Mouse (Mus musculus) intestine, postnatal 0 days (tissue): Measurements from ENCODE around the gene Creb3l2. TPM values are rescaled to one million over a fixed set of nuclear protein-coding genes. Genes with fewer than 3 reads are reported as not detected.

ENCODE experiments used
- ATAC-seq: fragments of 200-750 bp; cut with Nextera tagmentation; 2 replicates; pipeline ENCODE4 v1.8.0; 2017; ENCODE audit warnings: mild to moderate bottlenecking, moderate TSS enrichment, moderate library complexity
- H3K27ac ChIP-seq: fragments of 300-500 bp; sonication (generic); 2 replicates; pipeline ENCODE4 v1.5.1; 2014; ENCODE audit warnings: mild to moderate bottlenecking, low read depth, low read length, moderate library complexity
- H3K27me3 ChIP-seq: fragments of 300-500 bp; sonication (generic); replicated peaks from 2 replicates; pipeline ENCODE4 v1.6.1; 2014; ENCODE audit warnings: low read length, mixed read lengths; ENCODE audit not compliant: control insufficient read depth, insufficient read depth
- H3K36me3 ChIP-seq: fragments of 300-500 bp; sonication (generic); 2 replicates; pipeline ENCODE4 v1.6.1; 2014; ENCODE audit warnings: mild to moderate bottlenecking, moderate library complexity; ENCODE audit not compliant: control insufficient read depth, insufficient read depth
- H3K4me1 ChIP-seq: fragments of 300-500 bp; sonication (generic); replicated peaks from 2 replicates; pipeline ENCODE4 v1.6.1; 2014; ENCODE audit warnings: antibody characterized with exemption, low read length, mixed read lengths; ENCODE audit not compliant: control insufficient read depth, insufficient read depth
- H3K4me2 ChIP-seq: fragments of 300-500 bp; sonication (generic); replicated peaks from 2 replicates; pipeline ENCODE4 v1.6.1; 2014; ENCODE audit warnings: low read depth, mild to moderate bottlenecking, moderate library complexity
- H3K4me3 ChIP-seq: fragments of 300-500 bp; sonication (generic); 2 replicates; pipeline ENCODE4 v1.5.1; 2014; ENCODE audit warnings: low read depth, low read length
- H3K9ac ChIP-seq: fragments of 300-500 bp; sonication (generic); 2 replicates; pipeline ENCODE4 v1.6.1; 2014; ENCODE audit warnings: mild to moderate bottlenecking, low read depth, low read length
- H3K9me3 ChIP-seq: fragments of 300-500 bp; sonication (generic); 2 replicates; pipeline ENCODE4 v1.6.1; 2016; ENCODE audit warnings: mixed run types; ENCODE audit not compliant: control insufficient read depth
- CTCF ChIP-seq: sonication (generic); IDR thresholded peaks from 2 replicates; pipeline ENCODE4 v1.5.1; 2016; ENCODE audit warnings: low read depth, mild to moderate bottlenecking, control low read depth, antibody characterized with exemption, moderate library complexity
- WGBS: fragments of 180-500 bp; shearing (Covaris S2); extraction: QIAGEN DNeasy Blood & Tissue Kit; methylation state at CpG from one replicate; pipeline ENCODE4 v1.1.7; 2014; 5-methylcytosine and 5-hydroxymethylcytosine counted together
- polyA plus RNA-seq: library from polyadenylated mRNA; unstranded; fragments of >200 nt; fragmentation: Nextera tagmentation; extraction: Ambion mirVana; gene quantifications from 2 replicates; pipeline ENCODE4 v1.2.1, GENCODE M21; 2015

Creb3l2 gene
- polyA plus RNA-seq, 1 experiment from 2014 or later = 10.0 TPM

DNA sequence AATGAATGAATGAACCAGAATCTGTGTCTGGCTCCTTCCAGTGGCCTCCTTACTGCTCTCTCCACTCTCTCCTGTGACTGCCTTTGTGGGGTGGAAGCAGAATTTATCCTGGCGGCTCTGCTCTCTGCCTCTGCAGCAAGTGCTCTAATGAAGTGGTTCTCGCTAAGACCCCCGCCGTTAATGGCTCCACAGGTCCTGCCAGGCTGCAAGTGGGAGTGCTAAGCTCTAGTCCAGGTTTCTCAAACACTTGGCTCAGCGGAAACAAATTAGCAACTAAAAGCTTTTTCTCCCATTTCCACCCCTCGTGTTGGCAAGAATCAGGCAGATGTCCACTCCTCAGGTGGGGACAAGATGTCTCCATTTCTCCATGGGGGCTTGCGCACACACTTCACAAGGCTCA, 113.3 kb downstream of the Creb3l2 start:
- Histone ChIP-seq H3K27me3 (no peaks in the 10 kb centered on the region), H3K4me3 (no peak overlapping the region), H3K36me3 (peaks cover 29% of the 10 kb centered on the region), H3K4me2 (no peak overlapping the region), H3K27ac (no peak overlapping the region), H3K4me1 (no peaks in the 10 kb centered on the region), H3K9me3 (no peaks in the 10 kb centered on the region), H3K9ac (no peak overlapping the region)
- WGBS = 72% methylated on average over 7 of the region's 7 CpGs
- no peak for TF ChIP-seq CTCF
- ATAC-seq = no peak

DNA sequence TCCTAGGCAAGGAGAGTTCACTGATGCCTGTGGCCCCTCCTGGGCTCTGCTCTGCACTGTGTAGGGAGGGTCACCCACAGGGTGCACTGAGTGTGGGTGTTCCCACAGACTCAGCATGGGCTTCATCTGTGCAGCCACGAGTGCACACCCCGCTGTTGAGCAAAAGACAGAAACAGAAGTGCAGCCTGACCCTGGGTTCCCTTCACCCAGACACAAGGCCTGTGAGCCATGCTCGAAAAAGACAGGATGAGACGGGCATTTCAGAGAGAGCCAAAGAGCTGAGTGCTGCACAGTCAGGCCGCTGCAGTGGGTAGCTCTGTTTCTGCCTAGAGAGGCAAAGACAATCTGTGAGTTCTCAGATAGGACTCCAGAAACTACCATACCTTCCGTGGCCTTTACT, 114.4 kb downstream of the Creb3l2 start:
- WGBS = 72% methylated on average over 6 of the region's 6 CpGs
- no peak overlapping the region for H3K9ac ChIP-seq

DNA sequence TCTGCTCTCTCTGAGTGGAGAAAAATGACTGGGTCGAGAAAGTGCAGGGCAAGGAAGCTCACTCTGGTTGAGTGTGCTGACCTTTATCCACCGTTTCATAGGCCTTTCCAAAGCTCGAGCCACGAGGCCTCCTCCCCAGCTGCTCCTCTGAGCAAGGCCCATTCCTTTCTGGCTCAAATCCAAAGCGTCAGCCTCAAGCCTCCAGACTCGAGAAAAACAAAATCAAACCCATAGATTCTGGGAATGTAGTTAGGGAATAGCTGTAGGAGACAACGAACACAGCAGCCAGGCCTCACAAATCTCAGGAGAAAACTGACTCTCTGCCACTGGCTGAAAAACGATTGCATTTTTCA, 115.4 kb downstream of the Creb3l2 start:
- no peak overlapping the region for H3K9ac ChIP-seq
- no peak for TF ChIP-seq CTCF
- WGBS = 31% methylated on average over 8 of the region's 8 CpGs

More for the DNA sequence above, 114.4 kb downstream of the Creb3l2 start:
- Histone ChIP-seq H3K4me1 (no peaks in the 10 kb centered on the region), H3K9me3 (no peaks in the 10 kb centered on the region), H3K27ac (no peak overlapping the region), H3K27me3 (no peaks in the 10 kb centered on the region), H3K4me3 (no peak overlapping the region), H3K4me2 (no peak overlapping the region), H3K36me3 (peaks cover 22% of the 10 kb centered on the region)
- ATAC-seq = no peak
- no peak for TF ChIP-seq CTCF

DNA sequence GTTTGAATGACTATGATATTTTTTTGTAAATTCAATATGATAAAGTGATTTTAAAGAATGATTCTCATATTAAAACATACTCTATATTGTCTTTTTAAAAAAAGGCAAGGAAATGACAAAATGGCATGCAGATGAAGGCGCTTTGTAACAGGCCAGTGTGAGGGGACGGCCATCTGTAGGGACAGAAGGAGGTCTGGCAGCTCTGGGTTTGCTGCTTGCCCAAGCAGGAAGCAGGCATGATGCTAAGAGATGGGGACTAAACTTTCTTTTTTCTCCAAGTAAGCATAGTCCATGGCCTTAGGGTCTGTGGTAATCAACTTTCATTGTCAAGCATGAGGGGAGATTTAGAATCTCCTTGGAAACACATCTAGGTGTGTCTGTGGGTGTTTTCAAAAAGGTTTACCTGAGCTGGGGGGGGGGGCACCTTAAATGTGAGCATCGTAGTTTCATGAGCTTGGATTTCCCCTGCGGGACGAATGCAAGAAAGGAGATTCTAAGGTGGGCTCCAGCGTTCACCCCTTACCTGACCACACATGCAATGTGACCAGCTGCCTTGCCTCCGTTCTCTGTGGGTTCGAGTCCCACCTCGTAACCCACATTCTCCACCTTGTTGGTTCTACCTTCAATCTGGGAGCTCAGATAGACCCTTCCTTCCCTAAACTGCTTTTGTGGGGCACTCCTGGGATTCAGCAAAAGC, 115.9 kb downstream of the Creb3l2 start:
- Histone ChIP-seq H3K9me3 (no peaks in the 10 kb centered on the region), H3K36me3 (peaks cover 7% of the 10 kb centered on the region; the same call in 1 of the 2 replicates), H3K27me3 (no peaks in the 10 kb centered on the region), H3K27ac (no peak overlapping the region), H3K4me3 (no peak overlapping the region), H3K4me1 (no peaks in the 10 kb centered on the region), H3K9ac (no peak overlapping the region), H3K4me2 (no peak overlapping the region)
- WGBS = 95% methylated on average over 9 of the region's 9 CpGs
- no peak for ATAC-seq
- no peak for TF ChIP-seq CTCF

More for the DNA sequence above, 115.4 kb downstream of the Creb3l2 start:
- no peak overlapping the region for H3K27ac ChIP-seq
- no peak for ATAC-seq
- no peaks in the 10 kb centered on the region for H3K4me1 ChIP-seq
- no peak overlapping the region for H3K4me2 ChIP-seq
- no peaks in the 10 kb centered on the region for H3K9me3 ChIP-seq
- H3K36me3 ChIP-seq = peaks cover 12% of the 10 kb centered on the region
- no peak overlapping the region for H3K4me3 ChIP-seq
- H3K27me3 ChIP-seq = no peaks in the 10 kb centered on the region

DNA sequence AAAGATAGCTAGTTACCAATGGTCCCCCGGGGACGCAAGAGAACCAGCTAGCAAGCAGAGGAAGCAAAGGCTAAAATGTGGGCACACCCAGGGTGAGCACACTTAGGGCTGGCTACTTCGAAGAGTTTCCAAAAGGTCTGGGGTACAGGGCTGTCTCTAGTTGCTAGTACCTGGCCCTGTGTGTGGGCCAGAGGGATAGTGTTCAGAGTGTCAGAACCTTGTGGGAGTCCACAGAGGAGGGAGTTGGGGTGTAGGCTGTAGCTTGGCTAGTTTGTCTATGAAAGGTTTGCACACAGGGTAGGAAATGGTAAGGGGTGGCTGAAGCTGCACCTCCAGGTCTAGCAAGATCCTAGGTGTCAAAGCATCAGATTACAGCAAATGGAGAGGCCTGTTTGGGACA, 116.9 kb downstream of the Creb3l2 start:
- no peak for TF ChIP-seq CTCF
- no peak overlapping the region for H3K4me3 ChIP-seq
- H3K9me3 ChIP-seq = no peaks in the 10 kb centered on the region
- no peak for ATAC-seq
- WGBS = 72% methylated on average over 3 of the region's 3 CpGs
- H3K27ac ChIP-seq = no peak overlapping the region
- H3K27me3 ChIP-seq = no peaks in the 10 kb centered on the region
- no peak overlapping the region for H3K4me2 ChIP-seq
- 0 out of 2 replicates have a peak, but pooled peaks cover 4% of the 10 kb centered on the region for H3K36me3 ChIP-seq
- no peaks in the 10 kb centered on the region for H3K4me1 ChIP-seq
- no peak overlapping the region for H3K9ac ChIP-seq

DNA sequence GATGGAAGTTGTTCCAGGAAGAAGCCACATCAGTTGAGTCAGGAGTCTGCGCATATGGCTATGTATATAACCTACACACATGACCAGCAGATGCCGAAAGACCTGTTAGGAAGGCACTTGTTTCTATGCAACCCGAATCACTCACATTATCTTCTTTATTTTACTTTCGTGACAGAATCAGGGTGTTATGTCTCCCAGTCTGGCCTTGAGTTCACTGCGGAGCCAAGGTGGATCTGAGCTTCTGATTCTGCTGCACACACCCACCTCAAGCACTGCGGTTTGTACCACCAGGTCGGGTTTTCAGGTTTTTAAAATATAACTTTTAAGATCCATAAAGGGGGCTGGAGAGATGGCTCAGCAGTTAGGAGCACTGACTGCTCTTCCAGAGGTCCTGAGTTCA, 119.3 kb downstream of the Creb3l2 start:
- no peak overlapping the region for H3K4me2 ChIP-seq
- H3K27me3 ChIP-seq = no peaks in the 10 kb centered on the region
- H3K36me3 ChIP-seq = no peaks in the 10 kb centered on the region
- H3K9ac ChIP-seq = no peak overlapping the region
- TF ChIP-seq CTCF = no peak
- no peak overlapping the region for H3K27ac ChIP-seq
- ATAC-seq = no peak
- no peaks in the 10 kb centered on the region for H3K9me3 ChIP-seq
- H3K4me3 ChIP-seq = no peak overlapping the region
- H3K4me1 ChIP-seq = no peaks in the 10 kb centered on the region
- 89% methylated on average over 7 of the region's 7 CpGs for WGBS

DNA sequence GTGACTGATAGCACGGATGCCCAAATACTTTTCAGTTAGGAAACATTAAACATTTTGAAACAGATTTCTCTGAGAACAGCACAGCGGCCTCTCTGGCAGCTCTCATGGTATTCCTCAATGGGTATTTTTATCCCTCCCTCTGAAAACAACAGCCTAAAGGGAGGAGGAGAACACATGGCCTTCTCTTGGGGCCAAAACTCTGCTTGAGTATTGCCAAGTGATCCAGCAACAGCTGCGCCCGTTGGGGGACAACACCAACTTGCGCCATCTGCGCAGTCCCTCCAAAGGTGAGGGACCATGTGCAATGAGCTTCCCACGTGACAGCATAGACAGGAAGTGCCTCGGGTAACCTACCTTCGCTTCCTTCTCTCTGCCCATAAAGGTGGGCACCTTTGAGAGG, 119.9 kb downstream of the Creb3l2 start:
- ATAC-seq = no peak
- H3K27ac ChIP-seq = no peak overlapping the region
- H3K9ac ChIP-seq = no peak overlapping the region
- no peak overlapping the region for H3K4me2 ChIP-seq
- no peaks in the 10 kb centered on the region for H3K27me3 ChIP-seq
- no peak for TF ChIP-seq CTCF
- H3K4me1 ChIP-seq = no peaks in the 10 kb centered on the region
- no peaks in the 10 kb centered on the region for H3K9me3 ChIP-seq
- H3K4me3 ChIP-seq = no peak overlapping the region
- no peaks in the 10 kb centered on the region for H3K36me3 ChIP-seq
- WGBS = 89% methylated on average over 9 of the region's 9 CpGs
